ENCODE assay signal across 34 mouse cellular contexts in genomic region chr16:37194152-37194551, GRCm38 (mm10).
"Had no signal": no experiment of that assay in that cellular context is flagged by ENCODE, and none has a peak within 500 bp of the region (broad histone marks: within the 10 kb centered on the region; RNA-seq: fewer than 3 reads in every experiment).

No protein-coding gene starts in this region.

- H3K4me3 ChIP-seq: heart, adult 2 months; heart, embryonic 10.5 days; heart, embryonic 12.5 days; heart, embryonic 13.5 days; heart, embryonic 15.5 days; hindbrain, embryonic 10.5 days; hindbrain, embryonic 12.5 days; hindbrain, embryonic 13.5 days; hindbrain, embryonic 15.5 days; kidney, embryonic 15.5 days; layer of hippocampus, adult 2 months; left cerebral cortex, adult 2 months had no signal

- H3K4me2 ChIP-seq: heart, embryonic 11.5 days; heart, embryonic 12.5 days; heart, embryonic 13.5 days; heart, embryonic 15.5 days; hindbrain, embryonic 12.5 days; hindbrain, embryonic 13.5 days; hindbrain, embryonic 14.5 days; hindbrain, embryonic 15.5 days; kidney, embryonic 15.5 days had no signal

- DNase-seq: heart, adult 2 months; heart, postnatal 10 days; heart, postnatal 14 days; heart, postnatal 36 days; heart, postnatal 4 days; kidney, adult 11 months; kidney, adult 18-20 months; kidney, adult 2 months; kidney, adult 8-10 months; kidney, adult 9 months; kidney, postnatal 10 days; kidney, postnatal 14 days; kidney, postnatal 25 days; kidney, postnatal 36 days; kidney, postnatal 4 days; layer of hippocampus, adult 9-11 months; layer of hippocampus, postnatal 36 days had no signal

- ATAC-seq: hindbrain, embryonic 16.5 days; hindbrain, postnatal 0 days; inflammation-experienced regulatory T-cells, adult 6 months had no signal

- H3K36me3 ChIP-seq: heart, embryonic 10.5 days; heart, embryonic 12.5 days; heart, embryonic 13.5 days; heart, embryonic 15.5 days; hindbrain, embryonic 10.5 days; hindbrain, embryonic 12.5 days; hindbrain, embryonic 13.5 days; hindbrain, embryonic 15.5 days; kidney, embryonic 15.5 days had no signal

- H3K9me3 ChIP-seq: heart, embryonic 10.5 days; heart, embryonic 12.5 days; heart, embryonic 13.5 days; heart, embryonic 15.5 days; hindbrain, embryonic 10.5 days; hindbrain, embryonic 12.5 days; hindbrain, embryonic 13.5 days; hindbrain, embryonic 15.5 days; kidney, embryonic 15.5 days had no signal

- H3K4me1 ChIP-seq: heart, embryonic 10.5 days; heart, embryonic 12.5 days; heart, embryonic 13.5 days; heart, embryonic 15.5 days; hindbrain, embryonic 10.5 days; hindbrain, embryonic 12.5 days; hindbrain, embryonic 13.5 days; hindbrain, embryonic 15.5 days; kidney, embryonic 15.5 days had no signal

- H3K27ac ChIP-seq: heart, adult 2 months; heart, embryonic 10.5 days; heart, embryonic 13.5 days; heart, embryonic 15.5 days; hindbrain, embryonic 10.5 days; hindbrain, embryonic 12.5 days; hindbrain, embryonic 13.5 days; hindbrain, embryonic 14.5 days; hindbrain, embryonic 15.5 days; hindbrain, postnatal 0 days; kidney, embryonic 15.5 days; kidney, postnatal 0 days; layer of hippocampus, adult 2 months; left cerebral cortex, adult 2 months had no signal

- H3K27me3 ChIP-seq: heart, embryonic 12.5 days; heart, embryonic 13.5 days; heart, embryonic 15.5 days; hindbrain, embryonic 12.5 days; hindbrain, embryonic 13.5 days; hindbrain, embryonic 15.5 days; kidney, embryonic 15.5 days had no signal

- H3K9ac ChIP-seq: heart, embryonic 12.5 days; heart, embryonic 13.5 days; heart, embryonic 15.5 days; hindbrain, embryonic 12.5 days; hindbrain, embryonic 13.5 days; hindbrain, embryonic 14.5 days; hindbrain, embryonic 15.5 days; kidney, embryonic 15.5 days had no signal
